Mouse (Mus musculus): ENCODE results near the gene Nfe2l3. TPM values are rescaled to one million over a fixed set of nuclear protein-coding genes. Genes with fewer than 3 reads are reported as not detected.
A peak's percentile ranks its signal among the peaks of the same experiment; 100 is the strongest.
"Not testable (repeated sequence)": the region's sequence is repeated elsewhere in the genome, so short reads cannot be mapped to it uniquely, and the experiment has no call there.

Nfe2l3 gene
- total RNA-seq, 1 experiment from 2014 or later: 0.96 TPM

- no peak for ATAC-seq (replicated peaks; ENCODE audit: low read depth, poor library complexity, severe bottlenecking)
These were observed 49.1 kb downstream of the Nfe2l3 start for GRCm38 (mm10) chr6:51481548-51481947.

GRCm38 (mm10) chr6:51483861-51484260 lies 51.4 kb downstream of the Nfe2l3 start:
- ATAC-seq (replicated peaks; ENCODE audit: low read depth, poor library complexity, severe bottlenecking): no peak

GRCm38 (mm10) chr6:51484556-51484955 lies 52.1 kb downstream of the Nfe2l3 start:
- not testable (repeated sequence) for ATAC-seq (replicated peaks; ENCODE audit: low read depth, poor library complexity, severe bottlenecking)

- 0 out of 2 replicates have a peak, but pooled peaks have one; percentile 39 for ATAC-seq (replicated peaks; ENCODE audit: low read depth, poor library complexity, severe bottlenecking)
These were observed 53.2 kb downstream of the Nfe2l3 start for GRCm38 (mm10) chr6:51485646-51486045.

GRCm38 (mm10) chr6:51486076-51486710 lies 53.7 kb downstream of the Nfe2l3 start:
- ATAC-seq (replicated peaks; ENCODE audit: low read depth, poor library complexity, severe bottlenecking): no peak

- no peak for ATAC-seq (replicated peaks; ENCODE audit: low read depth, poor library complexity, severe bottlenecking)
These were observed 54.3 kb downstream of the Nfe2l3 start for GRCm38 (mm10) chr6:51486731-51487130.

GRCm38 (mm10) chr6:51489787-51490186 lies 57.3 kb downstream of the Nfe2l3 start:
- ATAC-seq (replicated peaks; ENCODE audit: low read depth, poor library complexity, severe bottlenecking): no peak

GRCm38 (mm10) chr6:51497321-51498111 lies 65.0 kb downstream of the Nfe2l3 start:
- no peak for ATAC-seq (replicated peaks; ENCODE audit: low read depth, poor library complexity, severe bottlenecking)

- ATAC-seq (replicated peaks; ENCODE audit: low read depth, poor library complexity, severe bottlenecking): no peak
These were observed 73.2 kb downstream of the Nfe2l3 start for GRCm38 (mm10) chr6:51505671-51506070.

GRCm38 (mm10) chr6:51507556-51507955 lies 75.1 kb downstream of the Nfe2l3 start:
- no peak for ATAC-seq (replicated peaks; ENCODE audit: low read depth, poor library complexity, severe bottlenecking)

Other genes with a start within 250 kb of the Nfe2l3 start
- gene Hnrnpa2b1, start 37.2 kb downstream of the Nfe2l3 start, total RNA-seq (2017): 1,806 and 1,849 TPM in 2 replicates
- 503 and 530 TPM in 2 replicates for gene Cbx3, start 37.7 kb downstream of the Nfe2l3 start, total RNA-seq (2017)
- gene Snx10, start 91.2 kb downstream of the Nfe2l3 start, total RNA-seq (2017): 74.8 and 89.6 TPM in 2 replicates